Mouse (Mus musculus): Measurements from ENCODE around the gene Tmem94.

The Tmem94 gene

DNA sequence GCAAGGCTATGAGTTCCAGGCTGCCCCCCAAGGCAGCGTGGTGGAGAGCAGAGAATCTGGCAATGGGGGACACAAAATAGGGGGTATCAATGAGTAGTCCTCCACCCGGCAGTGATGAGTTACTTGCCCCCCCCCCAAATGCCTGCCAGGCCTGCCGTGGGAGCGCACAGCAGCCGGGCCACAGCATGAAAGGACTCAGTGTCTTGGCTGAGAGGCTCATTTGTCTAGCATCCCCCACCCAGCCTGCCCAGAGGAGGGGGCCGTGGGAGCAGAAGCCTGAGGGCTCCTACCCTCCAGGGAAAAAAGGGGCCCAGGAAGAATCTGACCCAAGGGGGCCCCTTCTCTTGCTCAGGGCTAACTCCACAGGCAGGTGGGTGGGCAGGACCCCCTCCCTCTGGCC, 42.1 kb downstream of the Tmem94 start:
- no peak for DNase-seq (ENCODE audit: extremely low read depth, low read depth, low spot score)

DNA sequence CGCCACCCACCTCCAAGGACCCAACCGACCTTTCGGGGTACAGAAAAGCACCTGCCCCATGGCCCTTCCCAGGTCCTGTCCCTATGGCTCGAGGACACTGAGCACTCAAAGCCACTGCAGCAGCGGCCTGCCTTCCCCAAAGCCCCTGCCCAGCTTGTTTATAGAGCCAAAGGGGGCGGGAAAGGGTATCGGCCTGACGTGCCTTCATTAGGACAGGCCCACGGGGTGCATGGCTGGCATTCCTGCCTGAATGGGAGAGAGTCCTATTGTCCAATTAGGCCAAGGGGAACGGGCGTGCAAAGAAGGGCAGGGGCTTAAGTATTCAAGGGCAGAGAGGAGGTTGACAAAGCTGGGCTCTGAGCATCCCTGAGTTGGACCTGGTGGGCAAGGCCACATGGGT, 42.7 kb downstream of the Tmem94 start:
- no peak for DNase-seq (ENCODE audit: extremely low read depth, low read depth, low spot score)

DNA sequence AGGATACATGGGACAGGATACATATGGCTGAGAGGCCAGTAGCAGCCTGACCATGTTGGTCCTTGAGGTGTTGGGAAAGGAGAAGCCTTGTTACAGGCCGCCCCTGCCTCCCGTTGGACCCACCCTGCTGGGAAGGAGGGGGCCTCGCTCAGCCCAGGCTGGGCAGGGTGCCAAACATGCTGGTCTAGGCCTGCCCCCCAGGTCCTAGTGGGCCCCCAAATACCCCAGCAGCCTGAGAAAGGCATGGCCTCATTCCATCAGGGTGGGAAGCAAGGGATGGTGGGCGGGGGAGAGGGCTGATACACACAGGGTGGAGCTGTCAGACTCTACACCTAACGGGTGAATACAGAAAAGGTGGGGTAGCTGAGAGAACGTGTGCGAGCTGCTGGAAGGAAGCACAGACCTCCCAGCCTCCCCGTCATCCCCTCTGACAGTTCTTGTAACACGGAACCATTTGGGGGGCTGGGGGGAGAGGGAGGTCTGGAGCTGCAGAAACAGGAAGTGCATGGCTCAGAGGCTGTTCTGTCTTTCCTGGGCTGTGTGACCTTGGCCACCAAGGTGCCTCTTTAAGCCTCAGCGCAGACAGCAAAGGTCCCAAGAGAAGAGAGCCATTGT, 43.6 kb downstream of the Tmem94 start:
- DNase-seq (ENCODE audit: extremely low read depth, low read depth, low spot score), result no peak

DNA sequence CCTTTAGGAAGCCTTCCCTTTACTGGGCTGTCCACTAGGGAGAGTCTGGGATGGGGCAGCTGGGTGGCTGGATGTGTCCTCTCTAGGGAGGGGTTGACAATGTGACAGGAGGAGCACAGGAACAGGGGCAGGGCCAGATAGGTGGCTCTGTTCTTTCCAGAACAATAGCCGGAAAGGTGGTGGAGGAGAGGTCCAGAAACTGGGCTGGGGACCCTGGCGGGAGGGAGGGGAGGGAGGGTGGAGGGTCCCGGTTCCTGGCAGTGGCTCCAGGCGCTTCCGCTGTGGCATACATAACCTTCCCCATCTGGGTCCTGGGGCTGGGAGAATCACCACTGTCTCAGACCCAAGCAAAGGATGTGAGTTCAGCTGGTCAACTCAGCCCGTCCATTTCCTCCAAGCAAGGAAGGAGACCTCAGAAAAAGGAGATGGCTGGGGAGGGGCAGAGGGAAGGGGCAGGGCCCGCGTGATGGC, 44.1 kb downstream of the Tmem94 start:
- DNase-seq (ENCODE audit: extremely low read depth, low read depth, low spot score), result no peak

GRCm38 (mm10) chr11:115810377-115810776, 45.1 kb downstream of the Tmem94 start:
- no peak for DNase-seq (ENCODE audit: extremely low read depth, low read depth, low spot score)

- no peak for DNase-seq (ENCODE audit: extremely low read depth, low read depth, low spot score)
These were observed 46.3 kb downstream of the Tmem94 start for GRCm38 (mm10) chr11:115811381-115812093.

GRCm38 (mm10) chr11:115812095-115812494, 46.9 kb downstream of the Tmem94 start:
- no peak for DNase-seq (ENCODE audit: extremely low read depth, low read depth, low spot score)

DNA sequence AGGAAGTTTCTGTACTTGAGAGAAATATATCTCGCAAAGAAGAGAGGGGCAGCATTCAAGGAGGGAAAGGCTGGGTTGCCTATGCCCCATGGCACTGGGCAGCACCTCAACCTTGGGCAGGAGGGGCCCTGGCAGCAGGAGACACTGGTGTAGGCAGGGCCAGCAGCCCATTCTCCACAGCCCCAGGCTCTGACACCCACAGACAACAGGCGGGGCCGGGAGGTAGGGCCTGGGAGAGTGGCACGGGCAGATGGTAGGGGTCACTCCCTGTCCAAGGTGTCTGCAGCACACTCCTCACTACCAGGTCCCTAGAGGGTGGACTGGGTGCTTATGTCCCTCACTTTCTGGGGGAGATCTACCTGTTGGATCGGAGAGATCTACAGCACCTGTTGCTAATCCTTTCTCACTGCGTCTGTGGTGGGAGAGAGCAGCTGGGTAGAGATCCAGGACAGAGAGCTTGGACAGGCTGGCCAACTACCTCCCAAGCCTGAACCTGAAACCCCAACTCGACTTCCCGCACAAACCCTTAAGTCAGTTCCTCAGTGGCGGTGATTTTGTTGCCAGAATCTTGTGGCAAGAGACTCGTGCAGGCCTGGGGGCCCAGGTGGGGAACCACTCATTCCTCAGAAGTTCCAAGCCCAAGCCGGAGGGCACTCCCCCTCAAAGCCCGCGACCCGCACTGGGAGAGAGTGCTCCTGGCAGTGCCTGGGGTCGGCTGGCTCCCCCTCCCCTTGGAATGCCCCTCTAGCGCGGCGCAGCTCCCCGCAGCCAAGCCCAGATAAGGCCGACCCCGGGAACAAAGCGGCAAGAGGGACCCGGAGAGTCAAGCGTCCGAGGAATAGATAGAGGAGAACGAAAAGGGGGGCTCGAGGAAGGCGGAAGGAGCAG, 47.5 kb downstream of the Tmem94 start:
- DNase-seq (ENCODE audit: extremely low read depth, low read depth, low spot score), result no peak

GRCm38 (mm10) chr11:115813507-115814296, 48.5 kb downstream of the Tmem94 start, which contains the start of gene Caskin2:
Gene Caskin2, minus strand, starts transcription at chr11:115813639.
- DNase-seq (ENCODE audit: extremely low read depth, low read depth, low spot score), result no peak

GRCm38 (mm10) chr11:115814605-115815450, 49.6 kb downstream of the Tmem94 start, which contains the start of gene Tsen54:
Gene Tsen54, plus strand, starts transcription at chr11:115814724.
- no peak for DNase-seq (ENCODE audit: extremely low read depth, low read depth, low spot score)

DNA sequence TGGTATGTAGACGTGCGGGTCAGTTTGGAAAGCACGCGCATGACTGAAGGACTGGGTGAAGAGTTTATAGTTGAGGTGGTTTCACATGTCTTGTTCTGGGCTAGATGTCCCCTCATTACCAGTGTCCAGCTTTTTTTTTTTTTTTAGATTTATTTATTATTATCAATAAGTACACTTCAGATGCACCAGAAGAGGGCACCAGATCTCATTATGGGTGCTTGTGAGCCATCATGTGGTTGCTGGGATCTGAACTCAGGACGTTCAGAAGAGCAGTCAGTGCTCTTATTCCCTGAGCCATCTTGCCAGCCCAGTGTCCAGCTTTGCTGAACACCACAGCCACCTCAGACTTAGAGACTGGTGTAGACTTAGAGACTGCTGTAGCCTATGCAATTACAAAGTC, 52.1 kb downstream of the Tmem94 start:
- DNase-seq (ENCODE audit: extremely low read depth, low read depth, low spot score), result no peak

GRCm38 (mm10) chr11:115819915-115820623, 54.8 kb downstream of the Tmem94 start:
- no peak for DNase-seq (ENCODE audit: extremely low read depth, low read depth, low spot score)

- no peak for DNase-seq (ENCODE audit: extremely low read depth, low read depth, low spot score)
These were observed 55.8 kb downstream of the Tmem94 start for GRCm38 (mm10) chr11:115821001-115821400.

DNA sequence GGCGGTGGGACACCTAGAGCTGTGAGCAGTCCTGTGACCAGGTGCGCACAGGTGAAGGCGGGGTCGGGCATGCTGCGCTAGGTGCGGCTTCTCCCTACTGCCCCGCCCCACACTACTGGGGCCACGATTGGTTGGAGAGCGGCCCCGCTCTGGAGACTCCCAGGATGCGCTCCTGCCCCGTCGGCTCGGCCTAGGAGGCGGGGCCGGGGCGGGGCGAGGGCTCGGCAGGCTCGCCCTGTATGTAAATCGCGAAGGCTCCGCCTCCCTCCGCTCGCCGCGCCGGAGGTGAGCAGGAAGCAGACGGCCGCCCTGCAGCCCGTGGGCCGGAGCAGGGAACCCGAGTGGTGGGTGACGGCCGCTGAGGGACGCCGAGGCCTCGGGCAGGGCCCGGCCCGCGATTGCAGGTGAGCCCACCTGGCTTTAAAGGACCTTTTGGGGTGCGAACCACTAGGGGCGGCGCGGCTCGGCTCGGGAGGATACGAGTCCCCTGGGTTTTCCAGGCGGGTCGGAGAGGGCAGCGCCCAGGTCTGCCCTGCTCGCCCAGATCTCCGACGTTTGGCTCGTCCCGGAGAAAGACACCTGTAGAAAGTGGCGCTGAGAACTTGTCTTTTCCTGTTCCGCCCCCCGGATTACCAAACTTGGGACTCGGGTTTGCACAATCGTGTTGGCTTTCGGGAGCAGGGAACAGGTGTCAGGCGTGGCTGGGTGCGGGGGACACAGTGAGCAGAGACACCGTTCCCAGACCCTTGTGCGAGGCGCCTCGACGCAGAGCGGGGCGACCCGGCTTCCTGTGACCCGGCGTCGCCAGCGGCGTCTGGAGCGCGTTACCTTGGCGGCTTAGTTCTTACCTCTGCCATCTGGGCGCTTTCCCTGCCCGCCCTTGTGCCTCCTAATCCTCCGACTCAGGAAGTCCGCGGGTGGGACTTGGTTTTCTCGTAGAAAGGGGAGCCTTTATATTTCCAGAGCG, 58.8 kb downstream of the Tmem94 start, which contains the start of gene Llgl2:
Llgl2 (plus strand) TSS at position 276 of the 967 bp plus-strand sequence.
- DNase-seq (ENCODE audit: extremely low read depth, low read depth, low spot score), result no peak

- DNase-seq (ENCODE audit: extremely low read depth, low read depth, low spot score), result no peak
These were observed 59.6 kb downstream of the Tmem94 start for GRCm38 (mm10) chr11:115824813-115825212.

DNA sequence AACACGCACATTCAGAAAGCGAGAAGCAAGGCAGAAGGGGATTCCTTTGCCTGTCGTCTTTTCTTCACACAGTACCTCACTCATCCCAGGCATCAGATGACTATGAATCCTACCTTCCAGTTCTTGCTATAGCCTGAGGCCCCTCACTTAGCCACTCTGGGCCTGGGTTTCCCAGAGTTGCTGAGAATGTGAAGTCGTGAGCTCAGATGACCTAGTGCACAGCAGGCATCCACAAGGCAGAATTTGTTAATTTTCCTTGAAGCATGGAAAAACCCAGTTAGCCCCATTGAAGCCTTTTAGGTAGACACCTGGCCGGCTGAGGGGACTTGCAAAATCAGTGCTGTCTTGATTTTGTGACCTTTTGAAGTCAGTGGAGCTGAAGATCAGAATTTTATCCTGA, 61.3 kb downstream of the Tmem94 start:
- no peak for DNase-seq (ENCODE audit: extremely low read depth, low read depth, low spot score)

GRCm38 (mm10) chr11:115827624-115828023, 62.4 kb downstream of the Tmem94 start:
- DNase-seq (ENCODE audit: extremely low read depth, low read depth, low spot score), result no peak

DNA sequence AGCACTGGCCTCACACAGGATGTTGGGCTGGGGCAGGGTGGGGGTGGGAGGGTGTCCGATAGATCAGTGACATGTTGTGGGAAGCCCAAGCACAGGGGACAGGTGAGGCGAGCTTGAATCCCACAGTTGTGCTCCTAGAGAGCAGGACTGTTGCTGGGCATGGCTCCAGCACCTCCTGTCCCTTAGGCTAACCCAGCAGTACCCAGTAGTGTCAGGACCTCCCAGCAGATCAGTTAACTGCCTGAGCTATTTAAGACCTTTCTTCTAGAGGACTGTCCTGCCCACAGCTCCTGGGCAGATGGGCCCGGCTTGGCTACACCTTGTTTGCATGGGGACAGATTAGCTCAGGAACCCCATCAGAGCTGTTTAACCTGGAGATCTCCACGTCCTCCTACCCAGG, 63.8 kb downstream of the Tmem94 start:
- no peak for DNase-seq (ENCODE audit: extremely low read depth, low read depth, low spot score)
